Mouse (Mus musculus) effector memory CD4-positive, alpha-beta T cell, adult 7 months (primary cell): ENCODE data around the gene Ctla4. TPM values are rescaled to one million over a fixed set of nuclear protein-coding genes. Genes with fewer than 3 reads are reported as not detected.

Experiments
- polyA plus RNA-seq: library from polyadenylated mRNA; unstranded; fragments of 100-300 nt; shearing (Covaris generic); gene quantifications from one replicate; pipeline ENCODE4 v1.2.1, GENCODE M21; 2017

Gene Ctla4
- 143 TPM for polyA plus RNA-seq

GRCm38 (mm10) chr1:60886981-60887380 is at the start of gene Ctla4:
TSS of gene Ctla4 (plus strand) at chr1:60887000.

Other genes starting within 250 kb of the Ctla4 start
- 521 TPM for gene Cd28, start 170.2 kb upstream of the Ctla4 start, polyA plus RNA-seq
- gene Icos, start 90.9 kb downstream of the Ctla4 start, polyA plus RNA-seq, result 959 TPM